In the genomic region with DNA sequence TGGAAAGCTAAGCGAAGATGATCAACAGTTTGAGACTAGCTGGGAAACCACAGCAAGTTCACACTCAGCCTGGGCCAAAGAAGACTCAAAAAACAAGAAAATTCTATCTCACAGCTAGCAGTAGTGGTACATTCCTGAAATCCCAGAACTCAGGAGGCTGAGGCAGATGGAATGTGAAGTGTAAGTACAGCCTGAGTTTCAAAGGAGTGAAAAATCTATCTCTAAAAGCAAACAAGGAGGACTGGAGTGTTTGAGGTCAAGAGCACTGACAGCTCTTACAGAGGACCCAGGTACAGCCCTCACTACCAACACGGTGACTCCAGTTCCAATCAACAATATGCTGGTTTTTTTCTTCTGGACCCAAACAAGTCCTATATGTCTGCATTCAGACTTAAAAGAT, we compare ENCODE assay signal across 11 mouse cellular contexts. TPM values are rescaled to one million over a fixed set of nuclear protein-coding genes. Genes with fewer than 3 reads are reported as not detected.
DNase-seq lines count a peak whose midpoint lies in the region; ATAC-seq and TF ChIP-seq lines count a peak whose summit lies in the region.
"Had no signal": no experiment of that assay in that cellular context is flagged by ENCODE, and none has a peak within 500 bp of the region (broad histone marks: within the 10 kb centered on the region; RNA-seq: fewer than 3 reads in every experiment).

No protein-coding gene starts in this region.

- H3K36me3 ChIP-seq in heart, embryonic 16.5 days (ENCODE audit: control insufficient read depth, insufficient read depth): peaks cover 7% of the 10 kb centered on the region; the same call in 1 of the 2 replicates
- H3K36me3 ChIP-seq in megakaryocyte, embryonic 14.5 days (replicated peaks; ENCODE audit: low read length): peaks cover 14% of the 10 kb centered on the region
- peaks cover 4% of the 10 kb centered on the region; the same call in 1 of the 2 replicates for H3K36me3 ChIP-seq in stomach, embryonic 16.5 days (ENCODE audit: control insufficient read depth, insufficient read depth, low read length)
- H3K36me3 ChIP-seq in midbrain, postnatal 0 days (ENCODE audit: insufficient read depth, low read length): no peaks in the 10 kb centered on the region

- 44% methylated on average over 2 of the region's 2 CpGs for WGBS in heart, embryonic 16.5 days
- 62% methylated on average over 2 of the region's 2 CpGs for WGBS in stomach, embryonic 16.5 days
- 87% methylated on average over 2 of the region's 2 CpGs for WGBS in midbrain, postnatal 0 days

- no peaks in the 10 kb centered on the region for H3K27me3 ChIP-seq in heart, embryonic 16.5 days (ENCODE audit: control insufficient read depth, insufficient read depth, low read length)
- H3K27me3 ChIP-seq in megakaryocyte, embryonic 14.5 days (replicated peaks): no peaks in the 10 kb centered on the region
- no peaks in the 10 kb centered on the region for H3K27me3 ChIP-seq in stomach, embryonic 16.5 days (ENCODE audit: control insufficient read depth, insufficient read depth, low read length)
- H3K27me3 ChIP-seq in midbrain, postnatal 0 days (ENCODE audit: insufficient read depth, low read length): no peaks in the 10 kb centered on the region

- DNase-seq in heart, postnatal 4 days: no peak
- DNase-seq in induced T-regulatory cell, adult 2 months (ENCODE audit: low read depth): peak; percentile 15
- DNase-seq in thymus, postnatal 25 days: no peak
- DNase-seq in midbrain, postnatal 0 days (ENCODE audit: low spot score): no peak
- DNase-seq: layer of hippocampus, postnatal 36 days; thymus, postnatal 14 days had no signal

- peak overlapping the region; percentile 39 for H3K27ac ChIP-seq in heart, embryonic 16.5 days (ENCODE audit: low read length)
- peak overlapping the region; percentile 23; the same call in 1 of the 2 replicates for H3K27ac ChIP-seq in stomach, embryonic 16.5 days (ENCODE audit: low read length)
- no peak overlapping the region for H3K27ac ChIP-seq in midbrain, postnatal 0 days (ENCODE audit: low read depth, low read length)
- H3K27ac ChIP-seq: hindbrain, embryonic 10.5 days had no signal

- H3K9ac ChIP-seq in heart, embryonic 16.5 days (ENCODE audit: low read length): no peak overlapping the region
- no peak overlapping the region for H3K9ac ChIP-seq in stomach, embryonic 16.5 days (ENCODE audit: low read length)
- H3K9ac ChIP-seq in midbrain, postnatal 0 days (replicated peaks; ENCODE audit: low read length, poor library complexity, severe bottlenecking): no peak overlapping the region

- ATAC-seq in heart, embryonic 16.5 days (replicated peaks; ENCODE audit: extremely low read depth, insufficient read depth, low FRiP score): no peak
- ATAC-seq in megakaryocyte, adult 5-6 weeks (ENCODE audit: poor library complexity, severe bottlenecking): no peak
- ATAC-seq in stomach, embryonic 16.5 days (ENCODE audit: insufficient read depth, low FRiP score): no peak
- no peak for ATAC-seq in midbrain, postnatal 0 days (ENCODE audit: low FRiP score)

- H3K4me1 ChIP-seq in heart, embryonic 16.5 days (ENCODE audit: control insufficient read depth, insufficient read depth, low read length): peaks cover 20% of the 10 kb centered on the region
- H3K4me1 ChIP-seq in megakaryocyte, embryonic 14.5 days: peaks cover 29% of the 10 kb centered on the region
- H3K4me1 ChIP-seq in stomach, embryonic 16.5 days (ENCODE audit: control insufficient read depth, insufficient read depth, low read length): peaks cover 13% of the 10 kb centered on the region
- H3K4me1 ChIP-seq in midbrain, postnatal 0 days (ENCODE audit: insufficient read depth, low read length): peaks cover 2% of the 10 kb centered on the region; the same call in 1 of the 2 replicates

- no peak overlapping the region for H3K4me3 ChIP-seq in heart, embryonic 16.5 days (ENCODE audit: low read length)
- H3K4me3 ChIP-seq in megakaryocyte, embryonic 14.5 days (replicated peaks): peak overlapping the region; percentile 30
- no peak overlapping the region for H3K4me3 ChIP-seq in stomach, embryonic 16.5 days (replicated peaks; ENCODE audit: low read length)
- H3K4me3 ChIP-seq in midbrain, postnatal 0 days (ENCODE audit: low read depth, low read length): no peak overlapping the region

- TF ChIP-seq CTCF in midbrain, postnatal 0 days (IDR thresholded peaks at IDR 0.05): no peak

- peak overlapping the region; percentile 23; the same call in 1 of the 2 replicates for H3K4me2 ChIP-seq in heart, embryonic 16.5 days (ENCODE audit: low read depth, low read length)
- H3K4me2 ChIP-seq in stomach, embryonic 16.5 days (ENCODE audit: low read depth, low read length): 0 out of 2 replicates have a peak overlapping the region, but pooled peaks have one; percentile 0
- no peak overlapping the region for H3K4me2 ChIP-seq in midbrain, postnatal 0 days (ENCODE audit: low read depth, low read length, poor library complexity, severe bottlenecking)

- no peaks in the 10 kb centered on the region for H3K9me3 ChIP-seq in heart, embryonic 16.5 days (replicated peaks; ENCODE audit: control insufficient read depth, low read length)
- no peaks in the 10 kb centered on the region for H3K9me3 ChIP-seq in megakaryocyte, embryonic 14.5 days
- no peaks in the 10 kb centered on the region for H3K9me3 ChIP-seq in stomach, embryonic 16.5 days (replicated peaks; ENCODE audit: control insufficient read depth, low read length)
- no peaks in the 10 kb centered on the region for H3K9me3 ChIP-seq in midbrain, postnatal 0 days (ENCODE audit: low read length)
- H3K9me3 ChIP-seq: hindbrain, embryonic 10.5 days had no signal

RNA-seq across cellular contexts. Expression of a gene that starts 2.8 kb away (rescaled TPM):
- polyA plus RNA-seq in heart, embryonic 16.5 days (2015; fragmentation: Nextera tagmentation; extraction: Ambion mirVana): 32.4 and 37.4 TPM in 2 replicates
- total RNA-seq in heart, postnatal 4 days (2021): 10 to 100 TPM; 27.4 to 28.1 TPM
- polyA plus RNA-seq in megakaryocyte, embryonic 14.5 days (2012; ENCODE audit: insufficient read depth, low replicate concordance): 8.1 and 13.5 TPM in 2 replicates
- 128 and 133 TPM in 2 replicates for total RNA-seq in megakaryocyte, adult 5-6 weeks (2015)
- 63.9 and 93.1 TPM in 2 replicates for total RNA-seq in megakaryocyte, adult 5-6 weeks (2017)
- polyA plus RNA-seq in stomach, embryonic 16.5 days (2015; fragmentation: Nextera tagmentation; extraction: Ambion mirVana): 46.9 and 48.6 TPM in 2 replicates
- total RNA-seq in midbrain, postnatal 0 days (2014; rRNA removed): 30.2 and 42.1 TPM in 2 replicates
- 21.3 and 21.4 TPM in 2 replicates for polyA plus RNA-seq in midbrain, postnatal 0 days (2015; fragmentation: Nextera tagmentation; extraction: Ambion mirVana)

RNA-seq across cellular contexts. Expression of a gene that starts 44.9 kb away (rescaled TPM):
- polyA plus RNA-seq in heart, embryonic 16.5 days (2015; fragmentation: Nextera tagmentation; extraction: Ambion mirVana): 5.5 and 5.9 TPM in 2 replicates
- 10 to 100 TPM; 76.0 to 82.2 TPM for total RNA-seq in heart, postnatal 4 days (2021)
- polyA plus RNA-seq in megakaryocyte, embryonic 14.5 days (2012; ENCODE audit: insufficient read depth, low replicate concordance): 0.02 TPM in 1 of 2 replicates, not detected in the other
- 0.07 and 0.11 TPM in 2 replicates for total RNA-seq in megakaryocyte, adult 5-6 weeks (2015)
- 0.11 and 0.20 TPM in 2 replicates for total RNA-seq in megakaryocyte, adult 5-6 weeks (2017)
- 0.12 and 0.81 TPM in 2 replicates for polyA plus RNA-seq in stomach, embryonic 16.5 days (2015; fragmentation: Nextera tagmentation; extraction: Ambion mirVana)
- total RNA-seq in midbrain, postnatal 0 days (2014; rRNA removed): 0.71 and 0.90 TPM in 2 replicates
- polyA plus RNA-seq in midbrain, postnatal 0 days (2015; fragmentation: Nextera tagmentation; extraction: Ambion mirVana): 0.10 and 0.16 TPM in 2 replicates
